Mouse (Mus musculus): ENCODE data around the gene Adprh.
"Not testable (repeated sequence)": the region's sequence is repeated elsewhere in the genome, so short reads cannot be mapped to it uniquely, and the experiment has no call there.

Adprh gene

DNA sequence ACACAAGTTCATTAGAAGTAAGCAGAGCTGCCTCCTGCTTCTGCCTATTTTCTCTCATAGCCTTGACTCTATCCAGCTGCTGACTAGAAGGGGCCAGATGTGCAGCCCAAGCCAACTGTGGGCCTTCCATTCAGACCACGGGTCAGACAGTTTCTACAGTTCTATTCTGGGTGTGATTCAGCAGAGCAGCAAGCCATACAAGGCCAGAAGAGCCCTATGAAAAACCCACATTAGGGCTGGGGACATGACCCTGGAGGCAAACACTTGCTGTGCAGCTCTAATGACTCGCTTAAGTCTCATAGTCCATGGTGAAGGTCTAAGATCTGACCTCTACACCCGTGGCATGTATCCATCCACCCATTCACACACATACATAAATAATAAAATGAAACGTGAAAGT lies 13.6 kb upstream of the Adprh start:
- DNase-seq: no peak

DNA sequence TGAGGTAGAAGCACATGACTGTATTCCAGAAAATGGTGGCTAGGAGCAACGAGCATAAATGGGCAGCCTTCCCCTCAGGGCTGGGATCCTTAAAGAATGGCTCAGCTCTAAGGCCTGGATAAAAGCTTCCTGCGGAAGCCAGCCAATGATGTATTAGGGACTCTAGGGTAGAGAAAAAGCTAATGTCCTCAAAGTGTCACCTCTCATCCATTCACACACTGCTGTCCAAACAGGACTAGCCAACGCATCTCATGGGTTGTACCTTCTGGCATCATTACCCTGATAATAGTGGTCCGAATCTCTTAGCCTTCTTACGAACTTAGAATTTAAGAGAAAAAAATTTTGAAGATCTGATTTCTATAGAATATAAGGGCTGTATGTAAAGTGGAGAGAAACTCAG lies 10.8 kb upstream of the Adprh start:
- no peak for DNase-seq

DNA sequence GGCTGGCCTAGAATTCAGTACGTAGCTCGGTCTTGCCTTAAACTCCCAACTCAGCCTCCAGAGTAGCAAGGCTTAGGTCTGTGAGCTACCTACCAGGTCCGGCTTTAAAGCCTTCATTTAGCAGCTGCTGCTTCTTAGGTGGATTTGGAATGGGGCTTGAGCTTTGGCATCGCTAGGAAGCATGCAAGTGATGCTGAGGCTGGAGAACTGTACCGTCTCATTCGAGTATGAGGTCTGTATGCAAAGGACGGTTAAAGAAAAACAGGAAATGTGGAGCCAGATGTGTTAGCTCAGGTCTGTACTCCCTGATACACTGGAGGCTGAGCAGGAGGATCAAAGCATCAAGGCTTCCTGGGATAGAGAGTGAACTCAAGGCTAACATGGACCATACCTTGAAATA lies 9.7 kb upstream of the Adprh start:
- no peak for DNase-seq

DNA sequence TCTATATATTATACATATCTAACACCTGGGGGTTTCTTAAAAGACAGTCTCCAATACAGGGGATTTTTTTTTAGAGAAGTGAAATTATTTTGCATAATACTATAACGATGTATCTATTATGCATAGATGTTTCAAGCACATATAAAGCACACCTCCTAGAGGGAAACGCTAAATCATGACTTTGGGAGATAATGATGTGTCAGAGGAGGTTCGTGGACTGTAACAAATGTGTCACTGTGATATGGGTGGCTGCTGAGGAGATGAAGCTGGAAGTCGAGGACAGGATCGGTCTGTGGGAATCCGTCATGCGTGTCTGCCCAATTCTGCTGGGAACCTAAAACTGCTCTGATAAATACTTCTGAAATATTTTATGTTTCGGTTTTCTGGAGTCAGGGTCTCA lies 9.2 kb upstream of the Adprh start:
- no peak for DNase-seq

DNA sequence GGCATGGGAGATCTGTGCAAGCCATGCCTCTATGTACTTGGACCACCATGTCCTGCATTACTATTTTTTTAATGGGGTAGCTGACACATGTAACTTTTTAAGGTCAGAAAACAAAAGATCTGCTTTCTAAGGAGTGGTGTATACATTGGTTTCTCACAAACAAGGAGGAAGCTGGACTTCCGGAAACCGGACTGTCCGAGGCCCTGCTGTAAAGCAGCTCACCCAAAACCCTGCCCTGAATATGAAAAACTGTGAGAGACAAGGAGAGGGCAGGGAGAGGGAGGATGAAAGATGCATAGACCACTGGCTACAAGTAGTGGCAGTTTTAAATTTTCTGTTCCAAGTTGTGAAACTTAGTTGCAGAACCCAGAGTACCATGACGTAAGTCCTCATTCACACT lies 7.5 kb upstream of the Adprh start:
- DNase-seq: no peak

DNA sequence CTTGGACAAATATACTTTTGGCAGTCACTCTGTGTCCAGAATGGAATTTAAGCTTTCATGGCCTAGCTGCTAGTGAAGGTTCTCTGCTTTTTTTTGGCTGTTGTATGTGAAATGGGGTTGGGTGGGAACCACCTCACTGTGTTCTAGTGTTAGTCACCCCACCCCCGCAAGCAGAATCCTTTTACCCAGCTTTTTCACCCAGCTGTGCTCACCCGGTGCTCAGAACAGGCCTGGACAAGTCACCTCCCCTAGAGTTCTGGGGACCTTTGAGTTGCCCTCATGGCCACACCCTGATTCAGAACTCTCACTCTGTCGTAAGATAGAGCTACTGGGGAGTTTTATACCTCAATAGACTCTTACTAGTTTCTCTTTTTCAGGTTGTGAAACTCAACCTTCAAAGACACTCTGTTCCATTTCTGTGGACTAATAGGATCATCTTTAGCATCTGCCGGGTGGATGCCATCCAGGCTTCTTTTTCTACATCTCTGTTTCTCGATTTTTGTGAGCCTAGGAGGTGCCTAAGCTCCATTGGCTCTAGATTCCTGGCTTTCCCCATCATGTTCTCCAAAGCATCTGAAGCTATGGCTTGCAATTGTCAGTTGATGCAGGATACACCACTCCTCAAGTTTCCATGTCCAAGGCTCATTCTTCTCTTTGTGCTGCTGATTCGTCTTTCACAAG lies 6.2 kb upstream of the Adprh start:
- no peak for DNase-seq

- no peak for DNase-seq
These were observed 4.5 kb upstream of the Adprh start for GRCm38 (mm10) chr16:38456812-38457567.

DNA sequence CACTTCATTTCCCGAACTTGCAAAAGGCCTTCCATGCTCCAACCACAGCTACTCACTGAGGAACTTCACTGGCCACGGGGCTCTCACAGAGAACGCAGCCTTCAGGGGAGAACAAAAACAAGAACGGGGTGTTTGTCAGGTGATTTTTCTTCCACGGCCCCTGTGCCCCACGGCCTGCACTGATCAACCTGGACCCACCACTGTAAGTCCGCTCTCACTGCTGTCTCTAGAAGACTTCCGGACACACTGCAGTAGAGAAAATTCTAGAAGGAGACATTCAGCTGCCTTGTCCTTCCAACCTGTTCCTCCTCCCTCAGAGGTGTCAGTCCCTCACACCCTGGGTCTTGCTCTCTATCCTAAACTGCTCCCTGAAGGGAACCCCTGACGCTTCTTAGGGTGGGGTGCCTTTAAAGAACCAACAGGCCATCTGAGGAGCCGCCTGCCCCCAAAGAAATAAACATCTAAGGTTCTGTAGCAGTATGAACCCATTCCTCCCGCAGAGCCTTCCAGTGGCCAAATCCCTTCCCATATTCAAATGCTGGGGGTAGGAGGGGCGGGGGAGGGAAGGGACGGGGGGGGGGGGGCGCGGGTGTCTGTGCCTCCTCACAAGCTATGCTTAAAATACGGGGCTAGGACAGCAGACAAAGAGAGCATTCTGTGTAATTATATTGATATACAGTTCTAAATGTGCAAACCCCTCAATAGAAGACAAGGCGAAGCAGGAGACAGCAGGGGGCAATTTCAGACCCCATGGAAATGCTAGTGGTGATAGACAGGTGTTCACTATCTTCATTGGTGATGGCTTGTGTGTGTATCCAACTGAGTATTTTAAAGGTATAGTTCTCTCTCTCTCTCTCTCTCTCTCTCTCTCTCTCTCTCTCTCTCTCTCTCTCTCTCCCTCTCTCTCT lies 3.3 kb upstream of the Adprh start, which contains the start of gene Cd80:
TSS of gene Cd80 (plus strand) at position 51 of the 908 bp plus-strand sequence.
- no peak for DNase-seq

GRCm38 (mm10) chr16:38454533-38455254 lies 2.2 kb upstream of the Adprh start:
- DNase-seq: no peak

DNA sequence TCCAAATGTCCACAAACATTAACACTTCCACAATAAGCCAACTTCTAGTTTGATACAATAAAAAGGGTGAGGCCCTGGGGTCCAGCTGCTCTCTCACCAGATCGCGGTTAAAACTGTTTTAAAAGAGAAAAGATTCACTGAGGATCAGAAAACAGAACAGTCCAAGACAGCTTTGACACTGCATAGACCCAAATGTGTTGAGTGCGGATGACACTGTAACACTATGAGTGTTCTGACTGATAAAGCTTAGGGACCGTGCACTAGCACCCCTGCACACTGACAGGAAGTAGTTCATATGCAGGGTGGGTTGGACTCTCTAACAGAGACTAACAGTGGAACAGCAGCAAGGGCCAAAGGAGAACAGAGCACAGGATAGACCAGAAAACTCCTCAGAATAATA lies 1.4 kb upstream of the Adprh start:
- no peak for DNase-seq

- no peak for DNase-seq
These were observed 675 bp upstream of the Adprh start for GRCm38 (mm10) chr16:38453203-38453553.

- no peak for DNase-seq
These were observed 890 bp downstream of the Adprh start for GRCm38 (mm10) chr16:38451421-38452205.

DNA sequence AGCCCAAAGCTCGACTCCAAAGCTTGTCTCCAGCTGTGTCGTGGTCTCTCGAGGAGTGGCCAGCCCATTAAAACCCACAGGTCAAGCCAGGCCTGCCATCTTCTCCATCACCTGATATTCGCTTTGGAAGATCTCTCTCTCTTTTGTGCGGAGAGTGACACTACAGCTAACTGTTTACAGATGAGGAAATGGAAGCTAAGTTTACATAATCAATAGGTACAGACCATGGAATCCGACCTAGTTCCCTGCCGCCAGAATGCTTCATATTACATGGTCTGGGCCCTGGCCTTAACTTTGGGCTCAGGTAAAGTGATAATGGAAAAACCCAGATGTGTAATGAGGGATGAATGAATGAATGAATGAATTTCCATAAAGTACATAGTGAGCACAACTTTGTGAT lies 1.8 kb downstream of the Adprh start:
- DNase-seq: no peak

- DNase-seq: no peak
These were observed 4.0 kb downstream of the Adprh start for GRCm38 (mm10) chr16:38448458-38448857.

GRCm38 (mm10) chr16:38447366-38447765 lies 5.1 kb downstream of the Adprh start:
- DNase-seq: no peak

DNA sequence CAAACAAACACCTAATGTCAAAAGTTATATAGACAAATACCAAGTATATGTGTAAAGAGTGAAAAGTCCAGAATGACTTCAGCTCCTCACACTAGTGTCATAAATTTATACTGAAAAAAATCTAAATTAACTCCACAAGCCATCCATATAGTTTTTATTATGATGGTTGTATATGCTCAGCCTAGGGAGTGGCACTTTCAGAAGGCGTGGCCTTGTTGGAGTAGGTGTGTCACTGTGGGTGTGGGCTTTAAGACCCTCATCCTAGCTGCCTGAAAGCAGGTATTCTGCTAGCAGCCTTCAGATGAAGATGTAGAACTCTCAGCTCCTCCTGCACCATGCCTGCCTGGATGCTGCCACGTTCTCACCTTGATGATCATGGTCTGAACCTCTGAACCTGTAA lies 6.4 kb downstream of the Adprh start:
- not testable (repeated sequence) for DNase-seq

GRCm38 (mm10) chr16:38445576-38445975 lies 6.9 kb downstream of the Adprh start:
- no peak for DNase-seq

- no peak for DNase-seq
These were observed 7.5 kb downstream of the Adprh start for GRCm38 (mm10) chr16:38445046-38445445.

GRCm38 (mm10) chr16:38443721-38444464 lies 8.6 kb downstream of the Adprh start:
- no peak for DNase-seq

- no peak for DNase-seq
These were observed 10.3 kb downstream of the Adprh start for GRCm38 (mm10) chr16:38442216-38442615.

- no peak for DNase-seq
These were observed 10.9 kb downstream of the Adprh start for GRCm38 (mm10) chr16:38441611-38442010.

All from right cerebral cortex, adult 18-20 months (tissue).